Mouse (Mus musculus): ENCODE measurements around the gene Large2.

GRCm38 (mm10) chr2:92350686-92351085, 24.0 kb downstream of the Large2 start:
- TF ChIP-seq CTCF (IDR thresholded peaks at IDR 0.05; ENCODE audit: insufficient read depth, low read depth, low read length) (no peak), POLR2A (IDR thresholded peaks at IDR 0.05; ENCODE audit: insufficient read depth, low read depth, low read length) (no peak)
